Mouse (Mus musculus): Measurements from ENCODE around the gene Hist1h2ak.
"Not testable (repeated sequence)": the region's sequence is repeated elsewhere in the genome, so short reads cannot be mapped to it uniquely, and the experiment has no call there.

Hist1h2ak gene

GRCm38 (mm10) chr13:21754294-21755001, 821 bp upstream of the Hist1h2ak start:
- DNase-seq, result not testable (repeated sequence)

GRCm38 (mm10) chr13:21753051-21753523, 540 bp downstream of the Hist1h2ak start:
- no peak for DNase-seq

GRCm38 (mm10) chr13:21752356-21752755, 1.3 kb downstream of the Hist1h2ak start:
- DNase-seq, result no peak

- DNase-seq, result no peak
These were observed 1.8 kb downstream of the Hist1h2ak start for GRCm38 (mm10) chr13:21751827-21752226.

- no peak for DNase-seq
These were observed 2.2 kb downstream of the Hist1h2ak start for GRCm38 (mm10) chr13:21751417-21751816.

GRCm38 (mm10) chr13:21750159-21751017, 3.2 kb downstream of the Hist1h2ak start, which contains the start of gene Hist1h4k:
TSS of gene Hist1h4k (minus strand) at chr13:21750505.
- DNase-seq, result peak; percentile 96

GRCm38 (mm10) chr13:21749387-21750158, 4.1 kb downstream of the Hist1h2ak start:
- DNase-seq, result no peak

- DNase-seq, result no peak
These were observed 8.6 kb downstream of the Hist1h2ak start for GRCm38 (mm10) chr13:21745006-21745405.

GRCm38 (mm10) chr13:21734906-21735767, 18.5 kb downstream of the Hist1h2ak start, which contains the start of gene Hist1h4j:
TSS of gene Hist1h4j (plus strand) at chr13:21735064.
- peak; percentile 86 for DNase-seq

- peak; percentile 85 for DNase-seq
These were observed 19.4 kb downstream of the Hist1h2ak start for GRCm38 (mm10) chr13:21734010-21734905.

- peak; percentile 13 for DNase-seq
These were observed 20.2 kb downstream of the Hist1h2ak start for GRCm38 (mm10) chr13:21733466-21733865.

- no peak for DNase-seq
These were observed 24.1 kb downstream of the Hist1h2ak start for GRCm38 (mm10) chr13:21729544-21729943.

- DNase-seq, result no peak
These were observed 25.6 kb downstream of the Hist1h2ak start for GRCm38 (mm10) chr13:21727948-21728572.

- DNase-seq, result no peak
These were observed 30.4 kb downstream of the Hist1h2ak start for GRCm38 (mm10) chr13:21722993-21723836.

- no peak for DNase-seq
These were observed 31.2 kb downstream of the Hist1h2ak start for GRCm38 (mm10) chr13:21722373-21722925.

GRCm38 (mm10) chr13:21721757-21722372, 31.8 kb downstream of the Hist1h2ak start, which contains the start of gene Hist1h2bm:
TSS of gene Hist1h2bm (plus strand) at chr13:21722044.
- peak; percentile 76 for DNase-seq

- DNase-seq, result peak; percentile 11
These were observed 32.4 kb downstream of the Hist1h2ak start for GRCm38 (mm10) chr13:21721107-21721756.

Data from cerebellum, adult 9-11 months (tissue).